Mouse (Mus musculus): Measurements from ENCODE around the gene Rpf2.

- TF ChIP-seq CTCF (conservative IDR thresholded peaks at IDR 0.05; ENCODE audit: insufficient read depth, insufficient read length, low read depth, low read length) (peak; percentile 43; the same call in 1 of the 2 replicates), POLR2A (IDR thresholded peaks at IDR 0.05; ENCODE audit: low read depth, low read length) (no peak)
Measured at GRCm38 (mm10) chr10:40190871-40191270, 56.0 kb downstream of the Rpf2 start.

Measured in kidney, adult 2 months (tissue).